Mouse (Mus musculus): ENCODE results near the gene Ccnk.

- TF ChIP-seq CTCF (IDR thresholded peaks at IDR 0.05; ENCODE audit: control insufficient read depth, insufficient read depth, insufficient replicate concordance, low read depth, low read length) (no peak), POLR2A (IDR thresholded peaks at IDR 0.05; ENCODE audit: control insufficient read depth, low read depth, low read length) (no peak)
These were observed 40.6 kb downstream of the Ccnk start for GRCm38 (mm10) chr12:108219825-108220616.

All from testis, adult 2 months (tissue).